Mouse (Mus musculus): ENCODE results near the gene Pdss2. TPM values are rescaled to one million over a fixed set of nuclear protein-coding genes. Genes with fewer than 3 reads are reported as not detected.

The Pdss2 gene
- polyA plus RNA-seq, 1 experiment from 2014 or later, result 17.0 TPM

GRCm38 (mm10) chr10:43279637-43280288 lies 58.5 kb downstream of the Pdss2 start:
- WGBS, result 58% methylated on average over 5 of the region's 5 CpGs
- no peak overlapping the region for H3K9ac ChIP-seq
- H3K4me3 ChIP-seq, result no peak overlapping the region
- no peaks in the 10 kb centered on the region for H3K36me3 ChIP-seq
- H3K4me1 ChIP-seq (replicated peaks), result peaks cover 6% of the 10 kb centered on the region
- no peaks in the 10 kb centered on the region for H3K9me3 ChIP-seq
- H3K4me2 ChIP-seq, result no peak overlapping the region
- peak overlapping the region; percentile 65 for H3K27ac ChIP-seq (replicated peaks)
- ATAC-seq (ENCODE audit: low FRiP score, low read depth), result 0 out of 2 replicates have a peak, but pooled peaks have one; percentile 56
- no peaks in the 10 kb centered on the region for H3K27me3 ChIP-seq

GRCm38 (mm10) chr10:43285541-43285940 lies 64.3 kb downstream of the Pdss2 start:
- Histone ChIP-seq H3K27me3 (no peaks in the 10 kb centered on the region), H3K36me3 (no peaks in the 10 kb centered on the region), H3K4me3 (no peak overlapping the region), H3K9me3 (no peaks in the 10 kb centered on the region), H3K4me1 (replicated peaks) (no peaks in the 10 kb centered on the region), H3K4me2 (no peak overlapping the region), H3K27ac (replicated peaks) (no peak overlapping the region), H3K9ac (no peak overlapping the region)
- WGBS, result 56% methylated on average over 1 of the region's 1 CpGs
- ATAC-seq (ENCODE audit: low FRiP score, low read depth), result no peak

GRCm38 (mm10) chr10:43290638-43291230 lies 69.4 kb downstream of the Pdss2 start:
- Histone ChIP-seq H3K4me2 (no peak overlapping the region), H3K27ac (replicated peaks) (no peak overlapping the region), H3K4me1 (replicated peaks) (0 out of 2 replicates have a peak, but pooled peaks cover 3% of the 10 kb centered on the region), H3K9me3 (no peaks in the 10 kb centered on the region), H3K36me3 (no peaks in the 10 kb centered on the region), H3K27me3 (no peaks in the 10 kb centered on the region), H3K9ac (no peak overlapping the region), H3K4me3 (no peak overlapping the region)
- 73% methylated on average over 2 of the region's 2 CpGs for WGBS
- ATAC-seq (ENCODE audit: low FRiP score, low read depth), result no peak

DNA sequence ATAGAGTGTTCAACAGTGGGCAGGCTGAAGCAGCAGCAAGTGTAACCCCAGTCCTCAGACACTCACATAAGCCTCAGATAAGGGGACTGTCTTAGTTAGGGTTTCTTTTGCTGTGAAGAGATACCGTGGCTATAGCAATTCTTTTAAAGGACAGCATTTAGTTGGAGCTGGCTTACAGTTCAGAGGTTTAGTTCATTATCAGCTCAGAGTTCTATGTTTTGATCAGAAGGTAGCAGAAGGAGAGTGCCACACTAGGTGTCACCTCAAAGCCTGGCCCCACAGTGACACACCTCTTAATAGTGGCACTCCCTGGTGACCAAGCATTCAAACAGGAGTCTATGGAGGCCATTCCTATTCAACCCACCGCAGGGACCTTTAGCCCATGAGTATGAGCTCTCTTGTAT lies 70.0 kb downstream of the Pdss2 start:
- Histone ChIP-seq H3K4me1 (replicated peaks) (0 out of 2 replicates have a peak, but pooled peaks cover 3% of the 10 kb centered on the region), H3K9ac (no peak overlapping the region), H3K27me3 (no peaks in the 10 kb centered on the region), H3K36me3 (no peaks in the 10 kb centered on the region), H3K9me3 (no peaks in the 10 kb centered on the region), H3K4me3 (no peak overlapping the region), H3K27ac (replicated peaks) (no peak overlapping the region), H3K4me2 (no peak overlapping the region)
- ATAC-seq (ENCODE audit: low FRiP score, low read depth), result no peak
- 94% methylated on average over 2 of the region's 2 CpGs for WGBS

DNA sequence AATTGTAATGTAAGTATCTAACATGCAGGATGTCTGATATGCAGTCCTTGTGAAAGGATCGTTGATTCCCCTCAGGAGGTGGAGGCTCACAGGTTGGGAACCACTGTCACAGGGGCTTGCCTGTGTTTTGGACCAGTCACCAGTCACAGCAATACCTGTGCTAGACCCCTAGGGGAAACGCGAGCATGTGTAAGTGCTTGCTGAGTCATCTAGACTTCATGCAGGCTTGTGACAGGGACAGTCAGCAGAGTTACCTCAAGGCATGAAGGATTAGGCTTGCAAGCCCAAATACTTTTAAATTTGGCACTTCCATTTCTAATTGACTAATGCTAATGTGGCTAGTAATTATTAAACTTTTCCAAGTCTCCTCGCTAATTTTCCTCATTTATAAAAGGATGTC lies 71.2 kb downstream of the Pdss2 start:
- Histone ChIP-seq H3K4me2 (no peak overlapping the region), H3K9ac (no peak overlapping the region), H3K27ac (replicated peaks) (no peak overlapping the region), H3K9me3 (no peaks in the 10 kb centered on the region), H3K4me1 (replicated peaks) (0 out of 2 replicates have a peak, but pooled peaks cover 3% of the 10 kb centered on the region), H3K27me3 (no peaks in the 10 kb centered on the region), H3K4me3 (no peak overlapping the region), H3K36me3 (no peaks in the 10 kb centered on the region)
- 78% methylated on average over 4 of the region's 4 CpGs for WGBS
- ATAC-seq (ENCODE audit: low FRiP score, low read depth), result no peak

DNA sequence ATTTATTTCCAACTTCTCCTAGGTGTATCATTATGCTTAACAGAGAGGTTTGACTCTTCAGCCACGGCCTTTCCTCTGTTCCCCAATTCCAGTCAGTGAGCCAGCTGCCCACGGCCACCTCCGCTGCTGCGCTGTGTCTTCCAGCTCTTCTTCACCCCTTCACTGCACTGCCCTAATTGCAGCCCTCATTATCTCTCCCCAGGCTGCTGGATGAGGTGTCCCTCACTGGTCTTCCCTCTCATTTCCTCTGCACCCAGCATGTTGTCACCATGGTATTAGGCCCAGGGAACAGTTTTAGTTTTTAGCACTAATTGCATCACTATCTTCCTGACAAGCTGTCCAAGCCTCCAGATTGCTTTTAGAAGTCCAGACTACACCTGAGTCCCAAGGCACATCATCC lies 73.0 kb downstream of the Pdss2 start:
- Histone ChIP-seq H3K9ac (no peak overlapping the region), H3K27me3 (no peaks in the 10 kb centered on the region), H3K27ac (replicated peaks) (no peak overlapping the region), H3K4me2 (no peak overlapping the region), H3K9me3 (no peaks in the 10 kb centered on the region), H3K4me3 (no peak overlapping the region), H3K36me3 (no peaks in the 10 kb centered on the region), H3K4me1 (replicated peaks) (0 out of 2 replicates have a peak, but pooled peaks cover 3% of the 10 kb centered on the region)
- 0 out of 2 replicates have a peak, but pooled peaks have one; percentile 60 for ATAC-seq (ENCODE audit: low FRiP score, low read depth)
- 36% methylated on average over 4 of the region's 4 CpGs for WGBS

GRCm38 (mm10) chr10:43308105-43308810 lies 87.0 kb downstream of the Pdss2 start:
- no peak for ATAC-seq (ENCODE audit: low FRiP score, low read depth)
- H3K9me3 ChIP-seq, result no peaks in the 10 kb centered on the region
- 52% methylated on average over 5 of the region's 5 CpGs for whole genome bisulfite sequencing

GRCm38 (mm10) chr10:43310781-43311392 lies 89.6 kb downstream of the Pdss2 start:
- WGBS, result 40% methylated on average over 10 of the region's 10 CpGs
- Histone ChIP-seq H3K36me3 (no peaks in the 10 kb centered on the region), H3K4me2 (no peak overlapping the region), H3K4me3 (no peak overlapping the region), H3K9me3 (no peaks in the 10 kb centered on the region), H3K27me3 (no peaks in the 10 kb centered on the region), H3K4me1 (replicated peaks) (peaks cover 22% of the 10 kb centered on the region), H3K27ac (replicated peaks) (no peak overlapping the region), H3K9ac (no peak overlapping the region)
- ATAC-seq (ENCODE audit: low FRiP score, low read depth), result peak; percentile 38; the same call in 1 of the 2 replicates

More at GRCm38 (mm10) chr10:43308105-43308810, 87.0 kb downstream of the Pdss2 start:
- no peaks in the 10 kb centered on the region for H3K36me3 ChIP-seq
- H3K4me2 ChIP-seq, result no peak overlapping the region
- no peak overlapping the region for H3K4me3 ChIP-seq
- H3K4me1 ChIP-seq (replicated peaks), result peaks cover 22% of the 10 kb centered on the region
- H3K9ac ChIP-seq, result no peak overlapping the region
- H3K27ac ChIP-seq (replicated peaks), result no peak overlapping the region
- no peaks in the 10 kb centered on the region for H3K27me3 ChIP-seq

GRCm38 (mm10) chr10:43312211-43312610 lies 90.9 kb downstream of the Pdss2 start:
- H3K4me2 ChIP-seq, result no peak overlapping the region
- ATAC-seq (ENCODE audit: low FRiP score, low read depth), result no peak
- WGBS, result 48% methylated on average over 2 of the region's 2 CpGs
- no peak overlapping the region for H3K9ac ChIP-seq
- H3K9me3 ChIP-seq, result no peaks in the 10 kb centered on the region
- no peaks in the 10 kb centered on the region for H3K36me3 ChIP-seq
- no peak overlapping the region for H3K4me3 ChIP-seq
- peaks cover 22% of the 10 kb centered on the region for H3K4me1 ChIP-seq (replicated peaks)
- no peaks in the 10 kb centered on the region for H3K27me3 ChIP-seq
- no peak overlapping the region for H3K27ac ChIP-seq (replicated peaks)

- H3K27me3 ChIP-seq, result no peaks in the 10 kb centered on the region
- WGBS, result 74% methylated on average over 7 of the region's 7 CpGs
- no peak overlapping the region for H3K9ac ChIP-seq
- no peak for ATAC-seq (ENCODE audit: low FRiP score, low read depth)
- H3K4me3 ChIP-seq, result no peak overlapping the region
- no peak overlapping the region for H3K27ac ChIP-seq (replicated peaks)
- no peak overlapping the region for H3K4me2 ChIP-seq
- H3K4me1 ChIP-seq (replicated peaks), result peaks cover 27% of the 10 kb centered on the region
- no peaks in the 10 kb centered on the region for H3K9me3 ChIP-seq
- H3K36me3 ChIP-seq, result no peaks in the 10 kb centered on the region
These were observed 91.6 kb downstream of the Pdss2 start for GRCm38 (mm10) chr10:43312658-43313417.

- Histone ChIP-seq H3K4me3 (no peak overlapping the region), H3K27ac (replicated peaks) (no peak overlapping the region), H3K9me3 (no peaks in the 10 kb centered on the region), H3K27me3 (no peaks in the 10 kb centered on the region), H3K4me2 (no peak overlapping the region), H3K4me1 (replicated peaks) (peaks cover 25% of the 10 kb centered on the region), H3K36me3 (no peaks in the 10 kb centered on the region), H3K9ac (no peak overlapping the region)
- ATAC-seq (ENCODE audit: low FRiP score, low read depth), result no peak
These were observed 93.9 kb downstream of the Pdss2 start for GRCm38 (mm10) chr10:43315228-43315627.
